Mouse (Mus musculus): ENCODE measurements at regions not wholly inside any gene's neighbourhood (a gene's known extent, or its start where the extent isn't known, plus 50 kb on each side); places are given as distances from the start of the nearest gene placed in this dataset.

DNA sequence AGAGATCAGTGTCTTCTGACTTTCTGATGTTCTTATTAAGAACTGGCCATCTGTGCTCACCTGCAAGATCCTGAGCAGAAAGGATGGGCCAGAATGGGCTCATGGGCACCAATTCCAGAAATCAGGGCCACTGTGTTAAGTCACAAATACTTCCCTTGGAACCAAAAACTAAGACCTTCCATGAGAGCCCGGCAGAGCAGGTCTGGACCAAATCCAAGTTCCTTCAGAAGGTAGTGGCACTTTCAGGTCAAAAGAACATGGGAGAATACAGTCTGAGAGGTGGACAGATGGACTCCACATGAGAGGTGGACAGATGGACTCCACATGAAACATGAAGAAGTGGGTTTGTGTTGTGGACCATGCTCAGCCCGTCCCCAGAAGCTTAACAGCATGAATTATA lies 180.4 kb downstream of the Abhd5 start:
- Histone ChIP-seq H3K27me3 (ENCODE audit: control insufficient read depth, insufficient read depth, low read length, poor library complexity, severe bottlenecking) (0 out of 2 replicates have a peak, but pooled peaks cover 3% of the 10 kb centered on the region), H3K9ac (ENCODE audit: low read depth, poor library complexity, severe bottlenecking) (no peak overlapping the region), H3K27ac (ENCODE audit: insufficient read depth, low read length) (no peak overlapping the region), H3K4me3 (ENCODE audit: low read depth, low read length) (no peak overlapping the region), H3K4me1 (ENCODE audit: control insufficient read depth, insufficient read depth, low read length) (no peaks in the 10 kb centered on the region), H3K36me3 (ENCODE audit: control insufficient read depth, insufficient read depth, low read length, poor library complexity, severe bottlenecking) (no peaks in the 10 kb centered on the region), H3K9me3 (replicated peaks; ENCODE audit: control insufficient read depth, insufficient read depth, low read length, poor library complexity, severe bottlenecking) (no peaks in the 10 kb centered on the region)
- no peak for TF ChIP-seq EP300 (IDR thresholded peaks at IDR 0.05; ENCODE audit: insufficient read depth, low read depth, low read length)
- no peak for TF ChIP-seq POLR2A (IDR thresholded peaks at IDR 0.05; ENCODE audit: insufficient read depth, low read length)
- no peak for TF ChIP-seq CTCF (IDR thresholded peaks at IDR 0.05; ENCODE audit: low read depth, low read length)

- Histone ChIP-seq H3K9ac (ENCODE audit: low read depth, poor library complexity, severe bottlenecking) (no peak overlapping the region), H3K9me3 (replicated peaks; ENCODE audit: control insufficient read depth, insufficient read depth, low read length, poor library complexity, severe bottlenecking) (no peaks in the 10 kb centered on the region), H3K36me3 (ENCODE audit: control insufficient read depth, insufficient read depth, low read length, poor library complexity, severe bottlenecking) (no peaks in the 10 kb centered on the region), H3K4me3 (ENCODE audit: low read depth, low read length) (no peak overlapping the region), H3K27me3 (ENCODE audit: control insufficient read depth, insufficient read depth, low read length, poor library complexity, severe bottlenecking) (no peaks in the 10 kb centered on the region), H3K27ac (ENCODE audit: insufficient read depth, low read length) (no peak overlapping the region), H3K4me1 (ENCODE audit: control insufficient read depth, insufficient read depth, low read length) (no peaks in the 10 kb centered on the region)
- TF ChIP-seq CTCF (IDR thresholded peaks at IDR 0.05; ENCODE audit: low read depth, low read length) (no peak), EP300 (IDR thresholded peaks at IDR 0.05; ENCODE audit: insufficient read depth, low read depth, low read length) (no peak), POLR2A (IDR thresholded peaks at IDR 0.05; ENCODE audit: insufficient read depth, low read length) (no peak)
Observed at GRCm38 (mm10) chr9:122534121-122534814, 182.9 kb downstream of the Abhd5 start.

DNA sequence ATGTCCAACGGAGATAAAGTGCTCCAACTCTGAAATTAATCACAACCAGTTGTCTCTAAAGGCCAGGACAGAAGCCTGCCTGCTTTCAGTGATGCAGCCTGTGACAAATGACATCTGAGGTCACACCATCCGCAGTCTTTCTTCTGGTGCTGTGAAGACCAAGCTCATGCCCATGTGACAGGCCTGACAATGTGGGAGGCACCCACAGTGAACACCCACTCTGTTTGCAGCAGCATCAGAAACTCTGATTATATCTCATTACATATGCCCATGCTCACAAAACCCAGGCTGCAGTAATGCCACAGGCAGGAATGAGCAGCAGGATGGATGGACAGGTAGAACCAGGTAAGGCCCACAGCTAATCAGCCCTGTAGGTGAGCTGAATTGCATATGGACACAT lies 183.6 kb downstream of the Abhd5 start:
- Histone ChIP-seq H3K9ac (ENCODE audit: low read depth, poor library complexity, severe bottlenecking) (no peak overlapping the region), H3K4me1 (ENCODE audit: control insufficient read depth, insufficient read depth, low read length) (no peaks in the 10 kb centered on the region), H3K9me3 (replicated peaks; ENCODE audit: control insufficient read depth, insufficient read depth, low read length, poor library complexity, severe bottlenecking) (no peaks in the 10 kb centered on the region), H3K4me3 (ENCODE audit: low read depth, low read length) (no peak overlapping the region), H3K27ac (ENCODE audit: insufficient read depth, low read length) (no peak overlapping the region), H3K27me3 (ENCODE audit: control insufficient read depth, insufficient read depth, low read length, poor library complexity, severe bottlenecking) (no peaks in the 10 kb centered on the region), H3K36me3 (ENCODE audit: control insufficient read depth, insufficient read depth, low read length, poor library complexity, severe bottlenecking) (no peaks in the 10 kb centered on the region)
- TF ChIP-seq POLR2A (IDR thresholded peaks at IDR 0.05; ENCODE audit: insufficient read depth, low read length) = no peak
- TF ChIP-seq EP300 (IDR thresholded peaks at IDR 0.05; ENCODE audit: insufficient read depth, low read depth, low read length) = no peak
- no peak for TF ChIP-seq CTCF (IDR thresholded peaks at IDR 0.05; ENCODE audit: low read depth, low read length)

DNA sequence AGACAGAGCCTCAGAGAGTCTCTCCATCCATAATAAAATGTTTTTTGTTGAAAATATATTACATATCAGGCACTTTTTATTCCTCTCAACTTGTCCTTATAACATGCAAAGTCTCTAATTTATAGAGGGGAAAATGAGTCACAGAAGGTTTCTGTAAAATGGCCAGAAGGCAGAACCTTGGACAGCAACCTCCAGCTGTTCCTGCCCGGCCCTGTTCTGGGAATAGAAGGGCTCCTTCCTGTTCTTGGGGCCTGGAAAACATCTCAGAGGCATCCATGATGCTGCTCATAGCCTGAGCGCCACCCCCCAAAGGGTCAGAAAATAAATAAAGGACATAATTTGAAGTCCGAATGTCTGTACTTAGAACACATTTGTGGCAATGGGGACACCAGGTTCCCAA lies 188.7 kb downstream of the Abhd5 start:
- no peak overlapping the region for H3K4me3 ChIP-seq (ENCODE audit: low read depth, low read length)
- H3K27me3 ChIP-seq (ENCODE audit: control insufficient read depth, insufficient read depth, low read length, poor library complexity, severe bottlenecking) = no peaks in the 10 kb centered on the region
- H3K9ac ChIP-seq (ENCODE audit: low read depth, poor library complexity, severe bottlenecking) = no peak overlapping the region
- TF ChIP-seq CTCF (IDR thresholded peaks at IDR 0.05; ENCODE audit: low read depth, low read length) = no peak
- TF ChIP-seq EP300 (IDR thresholded peaks at IDR 0.05; ENCODE audit: insufficient read depth, low read depth, low read length) = no peak
- TF ChIP-seq POLR2A (IDR thresholded peaks at IDR 0.05; ENCODE audit: insufficient read depth, low read length) = no peak
- no peak overlapping the region for H3K27ac ChIP-seq (ENCODE audit: insufficient read depth, low read length)
- no peaks in the 10 kb centered on the region for H3K4me1 ChIP-seq (ENCODE audit: control insufficient read depth, insufficient read depth, low read length)
- H3K36me3 ChIP-seq (ENCODE audit: control insufficient read depth, insufficient read depth, low read length, poor library complexity, severe bottlenecking) = no peaks in the 10 kb centered on the region
- H3K9me3 ChIP-seq (replicated peaks; ENCODE audit: control insufficient read depth, insufficient read depth, low read length, poor library complexity, severe bottlenecking) = no peaks in the 10 kb centered on the region

- TF ChIP-seq POLR2A (IDR thresholded peaks at IDR 0.05; ENCODE audit: insufficient read depth, low read length) (no peak), EP300 (IDR thresholded peaks at IDR 0.05; ENCODE audit: insufficient read depth, low read depth, low read length) (no peak), CTCF (IDR thresholded peaks at IDR 0.05; ENCODE audit: low read depth, low read length) (no peak)
- Histone ChIP-seq H3K27me3 (ENCODE audit: control insufficient read depth, insufficient read depth, low read length, poor library complexity, severe bottlenecking) (no peaks in the 10 kb centered on the region), H3K9ac (ENCODE audit: low read depth, poor library complexity, severe bottlenecking) (no peak overlapping the region), H3K4me3 (ENCODE audit: low read depth, low read length) (no peak overlapping the region), H3K9me3 (replicated peaks; ENCODE audit: control insufficient read depth, insufficient read depth, low read length, poor library complexity, severe bottlenecking) (no peaks in the 10 kb centered on the region), H3K27ac (ENCODE audit: insufficient read depth, low read length) (no peak overlapping the region), H3K4me1 (ENCODE audit: control insufficient read depth, insufficient read depth, low read length) (no peaks in the 10 kb centered on the region), H3K36me3 (ENCODE audit: control insufficient read depth, insufficient read depth, low read length, poor library complexity, severe bottlenecking) (no peaks in the 10 kb centered on the region)
Observed at GRCm38 (mm10) chr9:122556051-122556450, 191.1 kb upstream of the Topaz1 start.

DNA sequence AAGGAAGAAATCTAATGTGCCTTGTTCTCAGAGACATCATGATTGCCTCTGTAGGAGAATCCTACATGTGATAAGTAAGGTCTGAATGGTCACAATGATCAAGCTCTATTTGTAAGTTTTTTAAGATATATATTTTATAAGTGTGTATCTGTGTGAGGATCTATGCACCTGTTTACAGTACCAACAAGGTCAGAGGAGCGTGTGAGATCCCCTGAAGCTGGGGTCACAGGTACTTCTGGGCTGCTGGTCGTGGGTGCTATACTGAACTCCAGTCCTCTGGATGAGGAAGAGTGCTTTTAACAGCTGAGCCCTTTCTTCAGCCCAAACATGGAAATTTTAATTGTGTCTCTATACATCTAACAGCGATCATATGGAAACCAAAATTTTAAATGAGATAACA lies 181.1 kb upstream of the Topaz1 start:
- peaks cover 7% of the 10 kb centered on the region for H3K27me3 ChIP-seq (ENCODE audit: control insufficient read depth, insufficient read depth, low read length, poor library complexity, severe bottlenecking)
- H3K27ac ChIP-seq (ENCODE audit: insufficient read depth, low read length) = no peak overlapping the region
- H3K9me3 ChIP-seq (replicated peaks; ENCODE audit: control insufficient read depth, insufficient read depth, low read length, poor library complexity, severe bottlenecking) = no peaks in the 10 kb centered on the region
- H3K9ac ChIP-seq (ENCODE audit: low read depth, poor library complexity, severe bottlenecking) = no peak overlapping the region
- TF ChIP-seq EP300 (IDR thresholded peaks at IDR 0.05; ENCODE audit: insufficient read depth, low read depth, low read length) (no peak), POLR2A (IDR thresholded peaks at IDR 0.05; ENCODE audit: insufficient read depth, low read length) (no peak), CTCF (IDR thresholded peaks at IDR 0.05; ENCODE audit: low read depth, low read length) (no peak)
- no peaks in the 10 kb centered on the region for H3K36me3 ChIP-seq (ENCODE audit: control insufficient read depth, insufficient read depth, low read length, poor library complexity, severe bottlenecking)
- no peak overlapping the region for H3K4me3 ChIP-seq (ENCODE audit: low read depth, low read length)
- H3K4me1 ChIP-seq (ENCODE audit: control insufficient read depth, insufficient read depth, low read length) = peaks cover 3% of the 10 kb centered on the region
